Mouse (Mus musculus): ENCODE measurements around the gene Gm42906. TPM values are rescaled to one million over a fixed set of nuclear protein-coding genes. Genes with fewer than 3 reads are reported as not detected.

Gm42906 gene
- polyA plus RNA-seq, 1 experiment from 2014 or later = not detected

GRCm38 (mm10) chr5:151018450-151018849 lies 409.5 kb downstream of the Gm42906 start:
- Histone ChIP-seq H3K27ac (ENCODE audit: low read length) (no peak overlapping the region), H3K36me3 (ENCODE audit: control insufficient read depth, insufficient read depth, low read length) (no peaks in the 10 kb centered on the region), H3K4me2 (ENCODE audit: low read depth, low read length) (no peak overlapping the region), H3K4me1 (replicated peaks; ENCODE audit: control insufficient read depth, insufficient read depth, low read length) (peaks cover 7% of the 10 kb centered on the region), H3K4me3 (ENCODE audit: low read length) (no peak overlapping the region), H3K9ac (ENCODE audit: low read length) (no peak overlapping the region), H3K27me3 (ENCODE audit: control insufficient read depth, insufficient read depth, low read depth, low read length) (no peaks in the 10 kb centered on the region), H3K9me3 (ENCODE audit: control insufficient read depth, low read length) (peaks cover 7% of the 10 kb centered on the region)
- no peak for ATAC-seq (ENCODE audit: low read depth)
- 71% methylated on average over 5 of the region's 5 CpGs for WGBS

Other genes with a start within 250 kb of the Gm42906 start
- gene Stard13, start 194.3 kb downstream of the Gm42906 start, polyA plus RNA-seq (2015; fragmentation: Nextera tagmentation; extraction: Ambion mirVana) = 20.6 and 21.4 TPM in 2 replicates
- gene Vmn2r18, start 177.9 kb upstream of the Gm42906 start, polyA plus RNA-seq (2015; fragmentation: Nextera tagmentation; extraction: Ambion mirVana) = 0.06 and 0.11 TPM in 2 replicates
- 90.2 and 92.2 TPM in 2 replicates for gene Rfc3, start 223.1 kb upstream of the Gm42906 start, polyA plus RNA-seq (2015; fragmentation: Nextera tagmentation; extraction: Ambion mirVana)

All from lung, embryonic 16.5 days (tissue).